11 mouse cellular contexts compared by ENCODE assay signal in the genomic region with DNA sequence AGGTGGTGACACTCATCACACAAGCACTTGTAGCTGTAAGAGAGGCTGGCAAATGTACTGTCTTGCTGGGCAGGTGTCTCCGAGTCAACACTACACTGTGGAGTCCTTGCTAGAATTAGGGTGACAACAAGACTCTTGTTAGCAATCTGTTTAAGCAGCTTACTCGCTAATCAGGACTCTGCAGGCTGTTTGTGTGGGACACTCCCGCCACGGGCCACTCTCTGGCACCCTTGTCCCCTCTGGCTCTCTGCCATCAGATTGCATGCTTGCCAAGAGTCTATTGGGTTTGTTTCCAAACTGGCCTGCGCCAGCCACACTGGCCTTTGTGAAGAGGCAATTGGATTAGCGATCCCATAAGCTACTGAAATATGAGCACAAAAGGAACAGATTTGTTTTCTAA. TPM values are rescaled to one million over a fixed set of nuclear protein-coding genes. Genes with fewer than 3 reads are reported as not detected.
A peak's percentile ranks its signal among the peaks of the same experiment; 100 is the strongest.
DNase-seq lines count a peak whose midpoint lies in the region; ATAC-seq and TF ChIP-seq lines count a peak whose summit lies in the region.
"Had no signal": no experiment of that assay in that cellular context is flagged by ENCODE, and none has a peak within 500 bp of the region (broad histone marks: within the 10 kb centered on the region; RNA-seq: fewer than 3 reads in every experiment).

No protein-coding gene starts in this region.

- H3K9me3 ChIP-seq in kidney, embryonic 16.5 days (ENCODE audit: low read length): no peaks in the 10 kb centered on the region
- H3K9me3 ChIP-seq: embryonic facial prominence, embryonic 13.5 days had no signal

- no peak for TF ChIP-seq POLR2A in kidney, adult 2 months (IDR thresholded peaks at IDR 0.05; ENCODE audit: low read depth, low read length)

- H3K27me3 ChIP-seq in kidney, adult 2 months (replicated peaks; ENCODE audit: control insufficient read depth, insufficient read depth, low read length): no peaks in the 10 kb centered on the region
- no peaks in the 10 kb centered on the region for H3K27me3 ChIP-seq in kidney, embryonic 16.5 days (ENCODE audit: insufficient read depth, low read length)

- H3K4me1 ChIP-seq in kidney, adult 2 months (ENCODE audit: control insufficient read depth, insufficient read depth, low read length): no peaks in the 10 kb centered on the region
- no peaks in the 10 kb centered on the region for H3K4me1 ChIP-seq in kidney, embryonic 16.5 days (ENCODE audit: insufficient read depth, low read length)
- H3K4me1 ChIP-seq: embryonic facial prominence, embryonic 13.5 days had no signal

- peak; percentile 62 for DNase-seq in kidney, adult 2 months
- peak; percentile 86 for DNase-seq in adrenal gland, postnatal 14 days
- peak; percentile 83 to 85 for DNase-seq in cerebellum, postnatal 36 days
- DNase-seq in lung, postnatal 10 days: peak; percentile 74
- no peak for DNase-seq in thymus, adult 18-20 months
- DNase-seq in thymus, postnatal 36 days: no peak

- no peak for TF ChIP-seq CTCF in kidney, adult 2 months (conservative IDR thresholded peaks at IDR 0.05; ENCODE audit: insufficient read depth, insufficient read length, low read depth, low read length)

- H3K4me2 ChIP-seq in kidney, embryonic 16.5 days (replicated peaks; ENCODE audit: low read depth, low read length): no peak overlapping the region
- H3K4me2 ChIP-seq: embryonic facial prominence, embryonic 13.5 days had no signal

- no peak for ATAC-seq in kidney, embryonic 16.5 days (ENCODE audit: low FRiP score, low TSS enrichment)
- no peak for ATAC-seq in CD4-positive, CD25-positive, alpha-beta regulatory T cell, adult 4 months

- no peak overlapping the region for H3K27ac ChIP-seq in kidney, adult 2 months (ENCODE audit: insufficient read depth, low read depth, low read length)
- H3K27ac ChIP-seq in kidney, embryonic 16.5 days (ENCODE audit: low read length): no peak overlapping the region
- H3K27ac ChIP-seq: embryonic facial prominence, embryonic 13.5 days had no signal

- no peak overlapping the region for H3K4me3 ChIP-seq in kidney, adult 2 months (ENCODE audit: insufficient read depth, low read depth, low read length)
- no peak overlapping the region for H3K4me3 ChIP-seq in kidney, embryonic 16.5 days (ENCODE audit: low read length)
- H3K4me3 ChIP-seq: embryonic facial prominence, embryonic 13.5 days had no signal

- no peak overlapping the region for H3K9ac ChIP-seq in kidney, embryonic 16.5 days (replicated peaks; ENCODE audit: low read length)
- H3K9ac ChIP-seq: embryonic facial prominence, embryonic 13.5 days had no signal

- WGBS in kidney, adult 2 months: 38% methylated on average over 6 of the region's 6 CpGs
- 68% methylated on average over 6 of the region's 6 CpGs for whole genome bisulfite sequencing in kidney, embryonic 16.5 days

- H3K36me3 ChIP-seq in kidney, adult 2 months (ENCODE audit: control insufficient read depth, insufficient read depth, low read length): no peaks in the 10 kb centered on the region
- no peaks in the 10 kb centered on the region for H3K36me3 ChIP-seq in kidney, embryonic 16.5 days (ENCODE audit: insufficient read depth, low read length)
- H3K36me3 ChIP-seq: embryonic facial prominence, embryonic 13.5 days had no signal

RNA-seq across cellular contexts. Expression of a gene that starts 13.9 kb away (rescaled TPM):
- not detected in 2 replicates for polyA plus RNA-seq in kidney, adult 2 months (2012; rRNA removed)
- polyA plus RNA-seq in kidney, embryonic 16.5 days (2015; fragmentation: Nextera tagmentation; extraction: Ambion mirVana): not detected in 2 replicates
- not detected in 2 replicates for total RNA-seq in adrenal gland, postnatal 14 days (2021)
- not detected for polyA plus RNA-seq in CD4-positive, CD25-positive, alpha-beta regulatory T cell, adult 4 months (2017; shearing (Covaris generic))
- total RNA-seq: neutrophil, adult 5-6 weeks had no signal
- polyA plus RNA-seq: embryonic facial prominence, embryonic 13.5 days; limb, embryonic 11.5 days had no signal

RNA-seq across cellular contexts. Expression of a gene that starts 18.9 kb away (rescaled TPM):
- polyA plus RNA-seq in kidney, adult 2 months (2012; rRNA removed): 0.41 and 1.3 TPM in 2 replicates
- polyA plus RNA-seq in kidney, embryonic 16.5 days (2015; fragmentation: Nextera tagmentation; extraction: Ambion mirVana): 0.23 and 0.39 TPM in 2 replicates
- total RNA-seq in adrenal gland, postnatal 14 days (2021): 0.26 TPM in 1 of 2 replicates, not detected in the other
- not detected for polyA plus RNA-seq in CD4-positive, CD25-positive, alpha-beta regulatory T cell, adult 4 months (2017; shearing (Covaris generic))
- total RNA-seq: neutrophil, adult 5-6 weeks had no signal

Comparison
In these comparisons a context has a peak if more than half of its experiments do, and no peak if none do; other contexts are left out.
1. DNase-seq: peak in kidney, adult 2 months (single experiment), adrenal gland, postnatal 14 days (single experiment), cerebellum, postnatal 36 days (2 of 2) and lung, postnatal 10 days (single experiment); none in thymus, adult 18-20 months (0 of 2) and thymus, postnatal 36 days (0 of 2).